Mouse (Mus musculus): ENCODE results near the gene Lyrm1.

GRCm38 (mm10) chr7:119880345-119880744 lies 15.3 kb upstream of the Lyrm1 start:
- TF ChIP-seq POLR2A (IDR thresholded peaks at IDR 0.05; ENCODE audit: extremely low read depth, insufficient read depth, low read length) (no peak), CTCF (IDR thresholded peaks at IDR 0.05; ENCODE audit: extremely low read depth, insufficient read depth, low read length) (no peak)

Measured in cortical plate, adult 2 months (tissue).